Mouse (Mus musculus) left cerebral cortex, adult 11 months (tissue): ENCODE measurements around the gene 9130213A22Rik.

ENCODE experiments used
- DNase-seq: peaks from one replicate; pipeline ENCODE4 v3.0.0; 2022; ENCODE audit warnings: low spot score

9130213A22Rik gene

DNA sequence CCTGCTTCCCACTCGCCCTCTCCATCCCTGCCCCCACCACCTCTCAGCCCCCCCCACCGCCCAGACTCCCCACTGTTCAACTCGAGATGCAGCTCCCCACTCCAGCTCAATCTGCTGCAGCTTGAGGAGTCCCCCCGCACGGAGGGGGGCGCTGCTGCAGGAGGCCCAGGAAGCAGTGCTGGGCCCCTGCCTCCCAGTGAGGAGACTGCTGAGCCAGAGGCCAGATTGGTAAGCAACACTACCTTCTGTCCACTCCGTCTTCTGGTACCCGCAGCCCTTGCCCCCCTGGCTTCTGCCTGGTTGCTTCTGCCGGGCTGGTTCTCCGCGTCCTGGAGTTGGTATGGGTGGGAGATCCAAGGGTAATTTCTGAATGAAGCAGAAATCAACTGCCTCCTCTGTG is 15.5 kb downstream of the 9130213A22Rik start:
- no peak for DNase-seq

DNA sequence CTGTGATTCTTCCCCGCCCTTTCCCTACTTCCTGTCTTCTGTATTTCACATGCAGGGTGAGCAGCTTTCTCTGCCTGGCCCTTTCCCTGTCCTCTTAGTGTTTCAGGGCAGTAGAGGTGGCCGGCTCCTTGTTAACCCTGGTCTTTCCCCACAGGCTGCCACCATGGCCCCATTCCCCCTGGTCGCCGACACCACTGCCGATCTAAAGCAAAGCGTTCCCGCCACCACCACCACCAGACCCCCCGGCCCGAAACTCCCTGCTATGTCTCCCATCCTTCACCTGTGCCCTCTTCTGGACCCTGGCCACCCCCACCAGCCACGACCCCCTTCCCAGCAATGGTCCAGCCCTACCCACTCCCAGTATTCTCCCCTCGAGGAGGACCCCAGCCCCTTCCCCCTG is 16.1 kb downstream of the 9130213A22Rik start:
- no peak for DNase-seq

- no peak for DNase-seq
These were observed 16.6 kb downstream of the 9130213A22Rik start for GRCm38 (mm10) chr11:69105796-69106195.

GRCm38 (mm10) chr11:69105227-69105626 is 17.2 kb downstream of the 9130213A22Rik start:
- DNase-seq = no peak

DNA sequence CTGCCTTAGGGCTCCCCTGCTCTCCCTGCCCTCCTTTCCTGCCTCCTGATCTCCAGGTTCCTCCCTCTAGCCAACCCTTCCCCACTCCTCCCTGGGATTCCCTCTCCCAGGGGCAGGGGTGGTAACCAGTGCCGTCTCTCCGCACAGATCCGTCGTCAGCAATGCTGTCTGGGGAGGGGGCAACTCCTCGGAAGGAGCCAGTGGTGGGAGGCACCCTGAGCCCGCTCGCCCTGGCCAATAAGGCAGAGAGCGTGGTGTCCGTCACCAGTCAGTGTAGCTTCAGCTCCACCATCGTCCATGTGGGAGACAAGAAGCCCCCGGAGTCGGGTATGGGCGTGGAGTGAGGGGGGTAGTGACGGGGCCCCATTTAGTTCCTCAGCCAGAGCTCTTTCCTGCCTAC is 17.9 kb downstream of the 9130213A22Rik start:
- no peak for DNase-seq

- no peak for DNase-seq
These were observed 18.6 kb downstream of the 9130213A22Rik start for GRCm38 (mm10) chr11:69103531-69104435.

DNA sequence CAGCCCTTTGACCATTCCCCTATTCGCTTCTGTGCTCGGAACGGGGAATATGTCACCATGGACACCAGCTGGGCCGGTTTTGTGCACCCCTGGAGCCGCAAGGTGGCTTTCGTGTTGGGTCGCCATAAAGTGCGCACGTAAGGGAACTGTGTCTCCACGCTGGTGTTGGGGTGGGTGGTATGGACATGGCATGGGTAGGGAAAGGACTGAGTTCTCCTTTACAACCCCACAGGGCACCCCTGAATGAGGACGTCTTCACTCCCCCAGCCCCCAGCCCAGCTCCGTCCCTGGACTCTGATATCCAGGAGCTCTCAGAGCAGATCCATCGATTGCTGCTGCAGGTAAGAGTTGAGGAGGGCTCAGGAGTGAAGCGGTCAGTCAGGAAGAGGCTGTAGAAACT is 19.3 kb downstream of the 9130213A22Rik start:
- DNase-seq = no peak

DNA sequence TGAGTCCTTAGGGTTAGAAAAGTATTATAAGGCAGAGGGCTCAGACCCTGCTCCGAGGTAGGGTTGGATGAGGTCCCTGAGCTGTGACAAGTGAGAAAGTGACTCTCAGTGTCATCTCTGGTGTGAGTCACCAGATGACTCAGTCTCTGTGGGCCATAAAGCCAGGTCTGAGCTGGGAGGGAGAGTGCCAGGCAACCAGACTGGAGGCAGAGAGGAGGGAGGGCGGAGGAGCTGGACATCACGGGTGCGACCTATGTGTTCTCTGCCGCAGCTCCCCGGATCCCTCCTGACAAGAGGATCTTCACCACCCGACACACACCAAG is 20.0 kb downstream of the 9130213A22Rik start:
- DNase-seq = no peak

- DNase-seq = no peak
These were observed 20.6 kb downstream of the 9130213A22Rik start for GRCm38 (mm10) chr11:69101604-69102402.

DNA sequence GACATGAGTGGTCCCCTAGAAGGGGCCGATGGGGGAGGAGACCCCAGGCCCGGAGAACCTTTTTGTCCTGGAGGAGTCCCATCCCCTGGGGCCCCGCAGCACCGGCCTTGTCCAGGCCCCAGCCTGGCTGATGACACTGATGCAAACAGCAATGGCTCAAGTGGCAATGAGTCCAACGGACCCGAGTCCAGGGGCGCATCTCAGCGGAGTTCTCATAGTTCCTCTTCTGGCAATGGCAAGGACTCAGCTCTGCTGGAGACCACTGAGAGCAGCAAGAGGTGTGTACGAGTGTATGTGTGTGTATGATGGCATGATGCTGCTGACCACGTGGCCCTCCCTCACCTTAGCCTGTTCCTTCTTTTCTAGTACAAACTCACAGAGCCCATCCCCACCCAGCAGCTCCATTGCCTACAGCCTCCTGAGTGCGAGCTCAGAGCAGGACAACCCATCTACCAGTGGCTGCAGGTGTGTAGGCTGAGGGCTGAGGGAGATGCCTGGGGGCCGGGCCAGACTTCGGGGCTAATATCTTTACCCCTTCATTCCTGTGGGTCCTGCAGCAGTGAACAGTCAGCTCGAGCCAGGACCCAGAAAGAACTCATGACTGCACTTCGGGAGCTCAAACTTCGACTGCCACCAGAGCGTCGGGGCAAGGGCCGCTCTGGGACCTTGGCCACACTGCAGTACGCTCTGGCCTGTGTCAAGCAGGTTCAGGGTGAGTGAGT is 21.6 kb downstream of the 9130213A22Rik start:
- DNase-seq = no peak

- DNase-seq = no peak
These were observed 22.5 kb downstream of the 9130213A22Rik start for GRCm38 (mm10) chr11:69099915-69100345.

- DNase-seq = no peak
These were observed 23.0 kb downstream of the 9130213A22Rik start for GRCm38 (mm10) chr11:69099177-69099914.

- peak; percentile 96 for DNase-seq
These were observed 23.7 kb downstream of the 9130213A22Rik start for GRCm38 (mm10) chr11:69098762-69099091.

GRCm38 (mm10) chr11:69098039-69098761 is 24.2 kb downstream of the 9130213A22Rik start:
- no peak for DNase-seq

DNA sequence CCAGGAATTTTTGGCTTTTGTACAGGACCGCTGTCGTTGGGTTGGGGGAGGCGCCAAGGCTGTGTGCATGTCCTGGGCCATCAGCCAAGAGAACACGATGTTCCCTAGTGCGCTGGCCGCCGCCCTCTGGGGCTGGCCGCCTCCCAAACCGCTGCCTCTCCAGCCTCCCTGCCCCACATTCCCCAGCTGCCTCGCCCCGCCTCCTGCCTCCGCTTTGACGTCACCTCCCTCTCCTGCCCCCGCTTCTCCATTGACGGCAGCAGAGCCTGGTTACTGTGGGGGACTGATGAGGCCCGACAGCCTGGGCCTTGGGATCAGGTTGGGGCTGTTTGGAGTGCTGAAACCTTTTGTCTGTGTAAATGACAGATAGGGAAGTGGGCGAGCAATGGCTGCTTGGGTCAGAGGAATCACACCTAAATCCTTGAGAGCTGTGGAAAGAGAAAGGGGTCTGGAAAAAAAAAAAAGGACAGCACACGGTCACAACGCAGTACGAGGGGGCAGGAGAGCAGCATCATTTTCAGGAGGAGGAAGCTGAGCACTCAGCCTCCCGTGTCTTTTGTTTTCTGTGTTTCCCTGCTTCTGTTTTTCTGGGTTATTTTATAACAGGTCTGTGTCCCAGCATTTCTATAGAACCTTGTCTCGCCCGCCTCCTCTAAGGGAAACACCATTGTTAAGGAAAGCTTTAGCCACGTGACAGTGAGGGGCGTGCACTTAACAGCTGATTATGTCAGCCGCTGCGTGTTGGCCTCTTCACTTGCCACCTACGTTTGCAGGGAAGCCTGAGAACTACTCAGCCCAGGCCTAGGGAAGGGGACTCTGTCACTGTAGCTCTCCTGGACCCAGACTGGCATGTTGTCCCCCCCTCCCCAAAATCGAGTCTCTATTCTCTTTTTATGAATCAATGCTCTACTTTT is 25.1 kb downstream of the 9130213A22Rik start:
- peak; percentile 96 for DNase-seq

- no peak for DNase-seq
These were observed 25.9 kb downstream of the 9130213A22Rik start for GRCm38 (mm10) chr11:69096360-69096986.

DNA sequence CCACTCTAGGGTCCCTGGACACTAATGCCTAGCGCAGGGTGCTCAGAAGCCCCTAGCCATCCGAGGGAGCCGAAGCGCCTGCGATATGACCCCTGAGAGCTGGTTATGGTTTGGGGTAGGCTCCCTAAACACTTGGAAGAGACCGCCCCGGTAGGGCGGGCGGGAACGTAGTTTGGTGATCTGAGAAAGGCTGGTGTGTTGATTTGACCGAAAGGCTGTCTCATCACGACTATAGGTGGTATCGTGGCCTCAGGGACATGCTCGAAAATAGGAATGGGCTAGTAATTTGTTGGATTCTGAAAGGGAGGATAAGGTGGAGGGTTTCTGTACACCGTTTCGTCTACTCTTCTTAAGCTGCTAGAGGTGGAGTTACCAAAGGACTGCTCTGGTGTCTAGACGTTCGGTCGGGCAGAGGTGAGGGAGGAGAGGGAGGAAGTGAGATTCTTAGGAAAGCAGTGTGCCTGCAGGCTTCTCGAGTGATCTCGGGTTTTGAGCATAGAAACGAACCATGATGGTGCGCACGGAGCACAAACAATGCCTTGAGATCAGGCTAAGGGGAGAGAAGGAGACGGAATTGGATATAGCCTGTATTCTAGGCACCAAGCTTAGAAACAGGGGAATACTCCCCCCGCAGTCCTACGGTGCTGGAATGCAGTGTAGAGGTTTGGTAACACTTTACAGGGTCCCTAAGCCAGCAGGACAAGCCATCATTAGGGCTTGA is 26.7 kb downstream of the 9130213A22Rik start:
- no peak for DNase-seq

DNA sequence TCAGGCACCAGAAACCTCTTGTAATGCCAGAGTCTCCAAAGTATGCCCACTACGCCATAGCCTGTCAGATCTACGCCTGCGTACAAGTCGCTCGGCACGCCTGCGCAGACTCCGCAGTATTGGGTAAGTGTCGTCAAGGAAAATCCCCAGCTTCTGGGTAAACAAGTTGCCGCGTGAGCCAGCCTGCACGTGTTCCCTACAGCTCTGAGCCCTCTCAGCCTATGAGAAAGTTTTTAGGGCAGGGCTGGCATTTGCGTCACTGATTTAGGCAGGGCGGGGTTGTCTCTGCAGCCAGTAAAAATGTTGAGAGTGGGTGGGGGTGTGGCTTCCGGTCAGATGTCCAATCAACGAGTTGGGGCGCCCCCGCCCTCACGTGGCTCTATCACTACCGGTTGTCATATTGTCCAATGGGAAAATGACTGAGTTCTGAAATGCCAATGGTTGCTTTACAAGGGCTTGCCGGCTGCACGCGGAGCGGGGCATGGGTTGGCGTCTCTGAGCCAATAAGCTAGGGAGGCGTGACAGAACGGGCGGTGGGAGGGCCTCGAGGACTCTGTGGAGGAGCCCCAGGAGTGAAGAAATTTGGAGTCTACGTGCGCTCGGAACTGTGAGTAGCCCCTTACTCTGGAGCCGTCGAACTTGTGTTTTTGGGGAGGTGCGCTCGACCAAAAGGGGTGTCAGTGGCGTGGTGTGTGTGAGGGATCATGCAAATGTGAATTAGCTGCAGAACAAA is 27.5 kb downstream of the 9130213A22Rik start, which contains the start of gene Per1:
TSS of gene Per1 (plus strand) at position 521 of the 733 bp plus-strand sequence.
- DNase-seq = peak; percentile 100
